In genomic region chr9:54500832-54501452, GRCm38 (mm10) we compare ENCODE assay signal across 8 mouse cellular contexts. TPM values are rescaled to one million over a fixed set of nuclear protein-coding genes. Genes with fewer than 3 reads are reported as not detected.
DNase-seq lines count a peak whose midpoint lies in the region; ATAC-seq lines count a peak whose summit lies in the region.

No protein-coding gene starts in this region.

- H3K9ac ChIP-seq in forebrain, embryonic 13.5 days, result peak overlapping the region; percentile 88
- peak overlapping the region; percentile 95 for H3K9ac ChIP-seq in hindbrain, embryonic 16.5 days (ENCODE audit: low read depth, low read length)
- H3K9ac ChIP-seq in limb, embryonic 12.5 days (replicated peaks), result peak overlapping the region; percentile 77
- H3K9ac ChIP-seq in midbrain, embryonic 14.5 days (replicated peaks; ENCODE audit: low read length), result peak overlapping the region; percentile 93

- no peak overlapping the region; the same call in 1 of the 2 replicates for H3K27ac ChIP-seq in brown adipose tissue, adult 24 weeks (replicated peaks; ENCODE audit: low read depth, low read length)
- peak overlapping the region; percentile 86 for H3K27ac ChIP-seq in forebrain, embryonic 13.5 days
- H3K27ac ChIP-seq in hindbrain, embryonic 16.5 days (ENCODE audit: low read depth, low read length), result peak overlapping the region; percentile 92
- no peak overlapping the region for H3K27ac ChIP-seq in limb, embryonic 12.5 days
- H3K27ac ChIP-seq in midbrain, embryonic 14.5 days (replicated peaks; ENCODE audit: low read depth, low read length), result peak overlapping the region; percentile 89

- DNase-seq in spleen, postnatal 10 days (ENCODE audit: low spot score in 2 of 2), result peak; percentile 12 to 22
- no peak for DNase-seq in spleen, adult 12 weeks (ENCODE audit: low spot score)
- DNase-seq in midbrain, embryonic 14.5 days, result peak; percentile 69
- no peak for DNase-seq in urinary bladder, postnatal 25 days (ENCODE audit: low spot score)

- H3K4me2 ChIP-seq in forebrain, embryonic 13.5 days, result peak overlapping the region; percentile 77
- peak overlapping the region; percentile 77 for H3K4me2 ChIP-seq in hindbrain, embryonic 16.5 days (ENCODE audit: low read length)
- peak overlapping the region; percentile 98 for H3K4me2 ChIP-seq in limb, embryonic 12.5 days
- peak overlapping the region; percentile 72 for H3K4me2 ChIP-seq in midbrain, embryonic 14.5 days (ENCODE audit: low read length)

- under 1% methylated on average over 42 of the region's 43 CpGs for WGBS in forebrain, embryonic 13.5 days
- 1% methylated on average over 38 of the region's 43 CpGs for WGBS in hindbrain, embryonic 16.5 days
- WGBS in limb, embryonic 12.5 days, result under 1% methylated on average over 43 of the region's 43 CpGs
- under 1% methylated on average over 43 of the region's 43 CpGs for WGBS in midbrain, embryonic 14.5 days

- H3K4me1 ChIP-seq in brown adipose tissue, adult 24 weeks (ENCODE audit: control insufficient read depth, insufficient read depth, insufficient read length, low read length), result no peaks in the 10 kb centered on the region
- H3K4me1 ChIP-seq in forebrain, embryonic 13.5 days, result peaks cover 28% of the 10 kb centered on the region
- peaks cover 18% of the 10 kb centered on the region for H3K4me1 ChIP-seq in hindbrain, embryonic 16.5 days (ENCODE audit: control insufficient read depth, insufficient read depth, low read depth, low read length)
- H3K4me1 ChIP-seq in limb, embryonic 12.5 days (replicated peaks), result peaks cover 17% of the 10 kb centered on the region
- peaks cover 18% of the 10 kb centered on the region for H3K4me1 ChIP-seq in midbrain, embryonic 14.5 days (ENCODE audit: control insufficient read depth, insufficient read depth, low read length)

- H3K27me3 ChIP-seq in forebrain, embryonic 13.5 days, result peaks cover 6% of the 10 kb centered on the region; the same call in 1 of the 2 replicates
- H3K27me3 ChIP-seq in hindbrain, embryonic 16.5 days (replicated peaks; ENCODE audit: control insufficient read depth, insufficient read depth, low read length), result no peaks in the 10 kb centered on the region
- peaks cover 16% of the 10 kb centered on the region for H3K27me3 ChIP-seq in limb, embryonic 12.5 days
- no peaks in the 10 kb centered on the region for H3K27me3 ChIP-seq in midbrain, embryonic 14.5 days (ENCODE audit: control insufficient read depth, insufficient read depth, low read length)

- peak overlapping the region; percentile 78 for H3K4me3 ChIP-seq in brown adipose tissue, adult 24 weeks (ENCODE audit: insufficient read depth, low read depth, low read length)
- H3K4me3 ChIP-seq in forebrain, embryonic 13.5 days, result peak overlapping the region; percentile 86
- peak overlapping the region; percentile 93 for H3K4me3 ChIP-seq in hindbrain, embryonic 16.5 days (ENCODE audit: low read length)
- H3K4me3 ChIP-seq in limb, embryonic 12.5 days (replicated peaks), result peak overlapping the region; percentile 80
- H3K4me3 ChIP-seq in midbrain, embryonic 14.5 days (replicated peaks; ENCODE audit: low read depth, low read length), result peak overlapping the region; percentile 83

- ATAC-seq in forebrain, embryonic 13.5 days, result peak; percentile 78
- peak; percentile 79 for ATAC-seq in hindbrain, embryonic 16.5 days
- ATAC-seq in limb, embryonic 12.5 days (ENCODE audit: insufficient number of reproducible peaks, insufficient read depth, low FRiP score, low TSS enrichment, low read depth), result peak; percentile 26; the same call in 1 of the 2 replicates
- peak; percentile 73; the same call in 1 of the 2 replicates for ATAC-seq in midbrain, embryonic 14.5 days (ENCODE audit: low FRiP score, low TSS enrichment)

- no peaks in the 10 kb centered on the region for H3K9me3 ChIP-seq in forebrain, embryonic 13.5 days (replicated peaks)
- H3K9me3 ChIP-seq in hindbrain, embryonic 16.5 days (ENCODE audit: control insufficient read depth, low read length), result no peaks in the 10 kb centered on the region
- no peaks in the 10 kb centered on the region for H3K9me3 ChIP-seq in limb, embryonic 12.5 days
- no peaks in the 10 kb centered on the region for H3K9me3 ChIP-seq in midbrain, embryonic 14.5 days (ENCODE audit: control insufficient read depth, low read length)

- H3K36me3 ChIP-seq in forebrain, embryonic 13.5 days (ENCODE audit: poor library complexity, severe bottlenecking), result no peaks in the 10 kb centered on the region
- no peaks in the 10 kb centered on the region for H3K36me3 ChIP-seq in hindbrain, embryonic 16.5 days (ENCODE audit: control insufficient read depth, insufficient read depth, low read length)
- no peaks in the 10 kb centered on the region for H3K36me3 ChIP-seq in limb, embryonic 12.5 days
- H3K36me3 ChIP-seq in midbrain, embryonic 14.5 days (ENCODE audit: control insufficient read depth, insufficient read depth, low read length), result no peaks in the 10 kb centered on the region

RNA-seq across cellular contexts. Expression of gene Dmxl2, which starts 0.5 kb away (rescaled TPM):
- 2.8 and 3.3 TPM in 2 replicates for polyA plus RNA-seq in brown adipose tissue, adult 24 weeks (2012; ENCODE audit: insufficient read depth, insufficient read length, missing spikeins)
- 29.1 and 30.0 TPM in 2 replicates for polyA plus RNA-seq in forebrain, embryonic 13.5 days (2015; fragmentation: Nextera tagmentation; extraction: Ambion mirVana)
- 52.8 and 65.4 TPM in 2 replicates for polyA plus RNA-seq in hindbrain, embryonic 16.5 days (2015; fragmentation: Nextera tagmentation; extraction: Ambion mirVana)
- 5.4 and 7.1 TPM in 2 replicates for polyA plus RNA-seq in limb, embryonic 12.5 days (2016; fragmentation: Nextera tagmentation; extraction: Ambion mirVana)
- polyA plus RNA-seq in midbrain, embryonic 14.5 days (2014; fragmentation: Nextera tagmentation; extraction: Ambion mirVana), result 64.9 and 71.1 TPM in 2 replicates

RNA-seq across cellular contexts. Expression of gene Sh2d7, which starts 37.8 kb away (rescaled TPM):
- not detected in 2 replicates for polyA plus RNA-seq in brown adipose tissue, adult 24 weeks (2012; ENCODE audit: insufficient read depth, insufficient read length, missing spikeins)
- polyA plus RNA-seq in forebrain, embryonic 13.5 days (2015; fragmentation: Nextera tagmentation; extraction: Ambion mirVana), result 0.10 and 0.48 TPM in 2 replicates
- 0.05 TPM in 1 of 2 replicates, not detected in the other for polyA plus RNA-seq in hindbrain, embryonic 16.5 days (2015; fragmentation: Nextera tagmentation; extraction: Ambion mirVana)
- polyA plus RNA-seq in limb, embryonic 12.5 days (2016; fragmentation: Nextera tagmentation; extraction: Ambion mirVana), result not detected in 2 replicates
- polyA plus RNA-seq in midbrain, embryonic 14.5 days (2014; fragmentation: Nextera tagmentation; extraction: Ambion mirVana), result not detected in 2 replicates

RNA-seq across cellular contexts. Expression of gene Cib2, which starts 59.1 kb away (rescaled TPM):
- 458 and 493 TPM in 2 replicates for polyA plus RNA-seq in brown adipose tissue, adult 24 weeks (2012; ENCODE audit: insufficient read depth, insufficient read length, missing spikeins)
- 27.0 and 28.9 TPM in 2 replicates for polyA plus RNA-seq in forebrain, embryonic 13.5 days (2015; fragmentation: Nextera tagmentation; extraction: Ambion mirVana)
- polyA plus RNA-seq in hindbrain, embryonic 16.5 days (2015; fragmentation: Nextera tagmentation; extraction: Ambion mirVana), result 61.7 and 78.6 TPM in 2 replicates
- 22.3 and 23.0 TPM in 2 replicates for polyA plus RNA-seq in limb, embryonic 12.5 days (2016; fragmentation: Nextera tagmentation; extraction: Ambion mirVana)
- 41.5 and 51.7 TPM in 2 replicates for polyA plus RNA-seq in midbrain, embryonic 14.5 days (2014; fragmentation: Nextera tagmentation; extraction: Ambion mirVana)

Comparison
In these comparisons a context has a peak if more than half of its experiments do, and no peak if none do; other contexts are left out.
1. DNase-seq: peak in spleen, postnatal 10 days (2 of 2) and midbrain, embryonic 14.5 days (single experiment); none in spleen, adult 12 weeks (single experiment) and urinary bladder, postnatal 25 days (single experiment).
2. H3K27ac ChIP-seq: peak in forebrain, embryonic 13.5 days (single experiment), hindbrain, embryonic 16.5 days (single experiment) and midbrain, embryonic 14.5 days (single experiment); none in brown adipose tissue, adult 24 weeks (single experiment) and limb, embryonic 12.5 days (single experiment).
3. ATAC-seq: peak in every context shown above with its lines; median percentile 79 in hindbrain, embryonic 16.5 days; 78 in forebrain, embryonic 13.5 days; 73 in midbrain, embryonic 14.5 days; 26 in limb, embryonic 12.5 days.
4. Peak in every context shown above with its lines, with median percentiles within 50 percentile points of each other: H3K4me3 ChIP-seq, H3K4me2 ChIP-seq and H3K9ac ChIP-seq.